Mouse (Mus musculus) cerebellum, postnatal 14 days (tissue): ENCODE data around the gene Trio.

Experiments
- DNase-seq, 2 experiments: peaks; one replicate each; pipeline ENCODE4 v3.0.0; 2021; ENCODE audit warnings: mixed read lengths in 2 of 2

The Trio gene

GRCm38 (mm10) chr15:28025447-28026166, at the start of gene Trio:
Trio (minus strand) TSS chr15:28025848.
- peak; percentile 100 for DNase-seq

- DNase-seq: peak; percentile 36 to 53
These were observed 48.8 kb upstream of the Trio start for GRCm38 (mm10) chr15:28074416-28074970.

- no peak for DNase-seq
These were observed 46.0 kb upstream of the Trio start for GRCm38 (mm10) chr15:28071601-28072000.

DNA sequence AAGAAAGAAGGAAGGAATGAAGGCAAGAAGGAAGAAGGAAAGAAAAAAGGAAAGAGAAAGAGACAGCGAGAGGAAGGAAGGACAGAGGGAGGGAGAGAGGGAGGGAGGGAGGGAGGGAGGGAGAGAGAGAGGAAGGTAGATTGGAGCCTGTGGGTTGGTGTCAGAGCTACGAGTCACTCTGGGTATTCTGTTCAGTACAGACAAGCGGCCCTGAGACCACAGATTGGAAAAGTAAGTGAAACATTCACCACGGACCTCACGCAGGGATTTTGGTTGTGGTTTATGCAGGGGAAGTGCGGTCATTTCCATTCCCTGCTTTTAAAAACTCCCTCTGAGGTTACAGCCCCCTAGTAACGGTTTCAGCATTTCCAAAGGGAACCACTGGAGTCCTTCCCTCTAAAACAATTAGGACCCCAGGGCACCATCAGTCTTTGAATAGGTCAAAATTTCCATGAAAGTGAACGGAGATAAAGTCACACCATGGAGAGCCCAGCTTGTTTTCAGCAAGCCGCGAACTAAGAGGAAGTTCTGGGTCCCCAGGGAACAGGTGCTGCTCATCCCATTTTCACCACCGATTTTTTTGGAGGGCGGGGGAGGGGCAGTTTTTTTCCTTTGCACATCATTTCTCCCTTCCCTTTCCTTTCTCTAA, 45.2 kb upstream of the Trio start:
- DNase-seq: no peak

GRCm38 (mm10) chr15:28070221-28070620, 44.6 kb upstream of the Trio start:
- no peak for DNase-seq

- peak; percentile 40 to 44 for DNase-seq
These were observed 41.7 kb upstream of the Trio start for GRCm38 (mm10) chr15:28067373-28067772.

- DNase-seq: no peak
These were observed 40.8 kb upstream of the Trio start for GRCm38 (mm10) chr15:28066468-28066867.

GRCm38 (mm10) chr15:28065572-28065971, 39.9 kb upstream of the Trio start:
- no peak for DNase-seq

DNA sequence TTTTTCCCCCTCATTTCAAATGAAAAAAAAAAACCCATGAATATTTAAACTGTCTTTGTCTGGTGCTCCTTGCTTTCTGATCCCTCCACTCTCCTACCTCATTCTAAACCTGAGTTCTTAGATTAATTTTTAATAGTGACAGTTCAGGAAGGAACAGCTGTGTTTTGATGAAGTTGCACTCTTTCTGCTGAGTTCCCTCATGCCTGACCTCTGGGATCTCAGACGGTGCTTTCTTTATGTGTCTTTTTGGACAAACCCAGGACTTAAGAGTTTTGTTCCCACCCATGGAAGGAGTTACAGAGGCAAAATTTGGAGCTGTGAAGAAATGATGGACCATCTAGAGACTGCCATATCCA, 39.1 kb upstream of the Trio start:
- DNase-seq: no peak

DNA sequence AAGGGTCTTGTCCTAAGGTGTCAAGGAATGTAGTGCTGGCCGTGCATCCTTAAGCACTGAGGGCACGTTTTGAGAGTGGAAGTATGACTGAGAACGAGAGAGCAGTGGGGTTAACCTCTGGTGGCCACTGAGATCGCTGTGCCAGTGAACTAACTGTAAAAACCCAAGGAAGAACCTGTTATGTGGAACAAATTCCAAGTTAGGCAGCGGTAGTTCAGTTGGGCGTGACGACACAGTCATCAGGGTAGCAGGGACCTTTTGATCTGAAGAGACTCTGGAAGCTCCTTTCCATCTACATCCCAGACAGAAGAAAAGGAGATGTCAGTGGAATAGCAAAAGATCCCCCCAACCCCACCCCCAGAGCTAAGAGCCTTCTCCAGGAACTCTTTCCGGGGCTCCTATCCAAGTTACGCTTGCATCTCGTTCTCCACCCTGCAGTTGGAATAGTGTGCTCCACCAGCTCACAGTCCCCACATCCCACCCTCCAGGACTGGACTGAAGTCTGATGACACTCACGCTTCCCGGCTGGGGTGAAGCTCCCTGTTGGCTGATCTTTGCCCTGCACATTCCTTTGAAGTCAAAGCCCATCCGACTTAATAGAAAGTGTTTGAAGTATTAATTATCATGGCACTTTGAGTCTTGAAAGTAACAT, 38.6 kb upstream of the Trio start:
- DNase-seq: no peak

DNA sequence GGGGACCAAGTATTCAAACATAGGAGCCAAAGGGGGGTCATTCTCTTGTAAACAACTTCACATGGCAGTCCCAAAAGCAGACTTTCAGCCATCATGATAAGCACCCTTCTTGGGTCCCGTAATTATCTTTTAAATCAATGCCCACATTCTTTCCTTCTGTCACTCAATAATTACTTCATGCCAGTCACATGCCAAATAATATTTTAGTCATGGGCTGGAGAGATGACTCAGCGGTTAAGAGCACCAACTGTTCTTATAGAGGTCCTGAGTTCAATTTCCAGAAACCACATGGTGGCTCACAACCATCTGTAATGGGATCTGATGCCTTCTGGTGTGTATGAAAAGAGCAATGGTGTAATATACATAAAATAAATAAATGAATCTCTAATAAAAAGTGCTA, 37.8 kb upstream of the Trio start:
- DNase-seq: no peak

- DNase-seq: no peak
These were observed 36.4 kb upstream of the Trio start for GRCm38 (mm10) chr15:28062016-28062415.

DNA sequence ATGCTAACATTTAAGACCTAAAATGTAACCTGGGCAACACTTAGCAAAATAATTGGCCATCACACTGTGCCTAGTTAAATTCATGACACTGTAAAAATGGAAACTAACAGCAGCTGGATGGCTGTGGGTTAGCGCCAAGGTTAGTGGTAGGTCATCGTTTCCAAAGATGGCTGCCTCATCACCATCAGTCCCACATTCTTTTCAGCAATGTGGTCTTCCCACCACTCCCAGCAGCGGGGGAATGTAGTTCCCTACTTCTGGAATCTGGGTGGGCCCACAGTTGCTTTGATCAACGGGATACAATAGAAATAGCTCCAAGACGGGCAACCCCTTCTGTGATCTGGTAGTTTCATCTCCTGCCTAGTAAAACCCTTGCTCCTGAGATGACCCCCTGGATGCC, 35.3 kb upstream of the Trio start:
- DNase-seq: no peak

DNA sequence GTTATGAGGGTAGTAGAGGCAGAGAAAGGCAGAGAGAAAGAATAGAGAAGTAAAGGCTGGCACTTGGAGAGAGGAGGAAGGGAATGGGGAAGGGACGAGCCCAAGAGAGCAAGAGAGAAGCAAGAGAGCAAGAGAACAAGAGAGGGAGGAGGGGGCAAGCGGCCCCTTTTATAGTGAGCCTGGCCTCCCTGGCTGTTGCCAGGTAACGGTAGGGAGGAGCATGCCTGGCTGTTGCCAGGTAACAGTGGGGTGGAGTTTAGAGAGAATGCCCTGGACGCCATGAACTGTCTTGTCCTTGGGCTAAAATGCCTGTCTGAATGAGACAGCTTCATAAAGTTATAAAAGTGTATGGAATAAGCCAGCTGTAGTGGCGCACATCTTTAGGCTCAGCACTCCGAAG, 34.8 kb upstream of the Trio start:
- DNase-seq: no peak

DNA sequence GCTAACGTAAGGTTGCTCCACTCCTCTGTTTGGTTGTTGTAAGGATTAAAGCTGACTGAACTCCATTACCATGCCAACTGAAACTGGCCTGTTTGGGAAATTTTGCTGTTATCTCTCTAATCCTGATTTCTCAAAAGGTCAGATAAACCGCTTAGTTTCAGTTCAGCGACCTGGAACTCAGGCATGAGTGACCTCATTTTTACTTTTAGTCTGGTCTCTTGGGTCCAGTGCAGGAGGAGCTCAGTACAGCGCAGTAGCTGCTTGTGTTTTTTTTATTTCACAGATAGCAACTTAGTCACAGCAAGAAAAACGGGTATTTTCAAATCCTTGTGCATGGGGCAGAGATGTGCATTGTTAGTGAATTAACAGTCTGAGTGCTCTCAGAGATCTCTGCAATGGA, 31.9 kb upstream of the Trio start:
- no peak for DNase-seq

- no peak for DNase-seq
These were observed 29.1 kb upstream of the Trio start for GRCm38 (mm10) chr15:28054731-28055130.

DNA sequence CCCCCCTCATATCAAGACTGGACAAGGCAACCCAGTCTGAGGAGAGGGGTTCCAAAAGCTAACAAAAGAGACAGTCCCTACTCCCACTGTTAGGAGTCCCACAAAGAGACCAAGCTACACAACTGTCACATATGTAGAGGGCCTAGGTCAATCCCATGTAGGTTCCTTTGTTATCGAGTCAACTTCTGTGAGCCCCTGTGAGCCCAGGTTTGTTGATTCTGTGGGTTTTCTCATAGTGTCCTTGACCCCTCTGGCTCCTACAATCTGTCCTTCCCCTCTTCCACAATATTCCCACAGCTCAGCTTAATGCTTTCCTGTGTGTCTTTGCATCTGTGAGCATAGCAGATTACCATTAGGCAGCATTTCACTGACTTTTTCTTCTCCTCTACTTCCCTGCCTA, 28.5 kb upstream of the Trio start:
- no peak for DNase-seq

DNA sequence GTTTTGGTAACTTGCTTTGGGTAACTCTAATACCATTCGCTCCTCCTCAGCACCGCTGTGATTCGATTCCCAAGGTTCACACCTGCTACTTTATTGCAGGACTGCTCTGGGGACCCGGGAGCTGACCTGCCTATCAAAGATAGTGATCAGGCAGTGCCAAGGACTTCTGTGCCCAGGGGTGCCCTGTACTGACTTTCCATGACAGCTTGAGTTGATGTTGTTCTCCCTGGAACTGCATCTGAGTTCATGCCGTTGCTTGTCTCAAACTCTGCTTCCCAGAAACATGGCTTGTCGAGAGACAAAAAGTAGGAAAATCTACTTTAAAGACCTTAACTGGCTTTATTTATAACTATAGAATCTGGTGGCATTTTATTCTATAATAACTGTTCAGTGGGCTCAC, 27.6 kb upstream of the Trio start:
- no peak for DNase-seq

DNA sequence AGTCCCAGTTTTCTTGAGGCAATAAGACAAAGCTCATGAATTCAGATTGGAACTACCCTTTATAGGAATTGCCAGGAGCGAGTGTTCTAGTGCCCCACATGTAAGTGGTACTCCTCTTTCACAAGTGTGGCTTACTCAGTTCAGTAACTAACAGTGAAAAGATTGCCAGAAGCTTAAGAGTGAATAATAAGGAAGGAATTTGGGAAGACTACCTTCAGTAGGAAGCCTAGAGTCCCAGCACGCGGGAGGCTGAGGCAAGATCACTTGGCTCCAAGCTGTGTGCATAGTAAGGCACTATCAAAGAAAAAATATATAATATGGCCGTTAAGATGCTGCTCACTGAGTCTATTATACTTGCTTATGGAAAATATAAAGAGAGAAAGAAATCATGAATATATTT, 26.2 kb upstream of the Trio start:
- no peak for DNase-seq

- peak; percentile 32 to 40 for DNase-seq
These were observed 25.5 kb upstream of the Trio start for GRCm38 (mm10) chr15:28051104-28051625.

DNA sequence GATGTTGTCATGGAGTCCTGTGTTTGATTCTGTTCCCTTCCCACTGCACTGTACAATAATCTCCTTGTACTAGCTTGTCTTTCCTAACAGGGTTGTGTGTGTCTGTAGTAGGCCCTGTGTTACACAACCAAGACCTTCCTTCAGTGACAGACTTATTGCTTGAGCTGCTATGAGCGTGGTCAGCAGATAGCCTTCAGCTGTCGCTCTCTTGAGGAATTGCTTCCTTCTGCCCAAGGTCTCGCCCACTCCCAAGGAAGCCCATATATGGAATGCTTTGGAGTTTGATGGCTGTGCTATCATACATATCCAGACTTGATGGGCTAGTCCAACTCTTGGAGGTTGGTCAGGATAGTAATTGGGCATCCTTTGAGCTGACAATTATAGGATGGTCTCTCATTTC, 22.1 kb upstream of the Trio start:
- no peak for DNase-seq

- DNase-seq: peak in 1 of 2 experiments; percentile 30
These were observed 15.7 kb upstream of the Trio start for GRCm38 (mm10) chr15:28041158-28041865.

DNA sequence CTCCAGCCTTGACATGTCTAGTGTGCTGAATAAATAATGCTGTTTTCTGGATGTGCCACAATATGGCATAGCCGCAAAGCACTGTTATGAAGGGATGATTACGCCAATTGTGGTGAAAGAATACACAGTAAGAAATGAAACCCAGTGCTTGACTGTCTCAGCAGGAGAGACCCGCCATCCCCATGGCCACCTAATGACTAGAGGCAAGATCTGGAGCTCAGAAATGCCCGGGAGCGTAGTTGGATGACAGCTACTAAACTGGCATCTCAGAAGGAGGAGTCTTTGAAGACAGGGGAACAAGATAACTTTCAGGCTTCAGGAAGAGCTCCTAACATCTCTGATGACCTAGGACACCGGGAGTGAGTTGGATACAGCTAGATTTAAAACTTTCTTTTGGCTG, 12.0 kb upstream of the Trio start:
- no peak for DNase-seq
